Mouse (Mus musculus) CH12.LX (cell line): Measurements from ENCODE around the gene Vmac. TPM values are rescaled to one million over a fixed set of nuclear protein-coding genes. Genes with fewer than 3 reads are reported as not detected.

Source experiments
- DNase-seq: peaks from one replicate; pipeline ENCODE4 v3.0.0-alpha.2; 2013; ENCODE audit errors: extremely low read depth
- H3K27ac ChIP-seq: 2 replicates; pipeline ENCODE4 v1.5.1; 2012; ENCODE audit warnings: low read depth, mild to moderate bottlenecking, control low read depth, moderate library complexity; ENCODE audit not compliant: insufficient read depth
- H3K27me3 ChIP-seq: replicated peaks from 2 replicates; pipeline ENCODE3; 2012; ENCODE audit warnings: inconsistent platforms
- H3K36me3 ChIP-seq, 2 experiments: replicated peaks in 1 of 2; 2 replicates each; pipeline versions ENCODE3 to v1.6.1; 2012; ENCODE audit warnings: inconsistent platforms in 1 of 2, low read length in 1 of 2, mild to moderate bottlenecking in 1 of 2, mixed read lengths in 1 of 2, moderate library complexity in 1 of 2; ENCODE audit not compliant: control insufficient read depth in 1 of 2, insufficient read depth in 1 of 2
- H3K4me1 ChIP-seq, 2 experiments: 2 replicates each; pipeline ENCODE4 v1.6.1; 2012; ENCODE audit warnings: inconsistent platforms in 1 of 2, moderate library complexity in 1 of 2; ENCODE audit not compliant: insufficient read depth in 2 of 2, control insufficient read depth in 1 of 2
- H3K4me2 ChIP-seq: 2 replicates; pipeline ENCODE4 v1.6.1; 2012; ENCODE audit warnings: low read depth, mild to moderate bottlenecking, control low read depth; ENCODE audit not compliant: poor library complexity, insufficient read depth, severe bottlenecking
- H3K4me3 ChIP-seq, 3 experiments: fragments of 150-350 bp in 1 of 3; sonication (generic) in 1 of 3; replicated peaks in 1 of 3; 2 replicates each; pipeline versions ENCODE3 to v1.5.1; 2011 to 2012; ENCODE audit warnings: low read depth in 2 of 3, low read length in 2 of 3, mild to moderate bottlenecking in 2 of 3, moderate library complexity in 2 of 3, control low read depth in 1 of 3, improper control_type of control experiment in 1 of 3, inconsistent platforms in 1 of 3, mixed read lengths in 1 of 3; ENCODE audit not compliant: poor library complexity in 1 of 3
- H3K79me2 ChIP-seq: replicated peaks from 2 replicates; pipeline ENCODE4 v1.6.1; 2012; ENCODE audit warnings: mild to moderate bottlenecking, moderate library complexity; ENCODE audit not compliant: control insufficient read depth, poor library complexity, insufficient read depth, severe bottlenecking; ENCODE audit errors: extremely low read depth
- H3K9ac ChIP-seq: 2 replicates; pipeline ENCODE4 v1.6.1; 2012; ENCODE audit warnings: low read depth, mild to moderate bottlenecking, control low read depth, moderate library complexity; ENCODE audit not compliant: insufficient read depth
- H3K9me3 ChIP-seq: replicated peaks from 2 replicates; pipeline ENCODE3; 2012; ENCODE audit warnings: low read length, inconsistent platforms, mixed read lengths
- CTCF ChIP-seq, 2 experiments: IDR thresholded peaks in 1 of 2; conservative IDR thresholded peaks in 1 of 2; 2 replicates each; pipeline ENCODE4 v1.5.1; 2011 to 2012; ENCODE audit warnings: low read depth in 2 of 2, low read length in 2 of 2, improper control_type of control experiment in 1 of 2, inconsistent platforms in 1 of 2, mild to moderate bottlenecking in 1 of 2, moderate library complexity in 1 of 2
- E2F4 ChIP-seq: IDR thresholded peaks from 2 replicates; pipeline ENCODE4 v1.6.1; 2011; ENCODE audit warnings: low read depth, low read length, improper control_type of control experiment; ENCODE audit not compliant: insufficient replicate concordance
- ELF1 ChIP-seq: IDR thresholded peaks from 2 replicates; pipeline ENCODE4 v1.6.1; 2014; ENCODE audit warnings: low read depth, mild to moderate bottlenecking, inconsistent platforms, low read length, improper control_type of control experiment
- GABPA ChIP-seq: IDR thresholded peaks from 2 replicates; pipeline ENCODE4 v1.6.1; 2012; ENCODE audit warnings: low read depth, low read length, improper control_type of control experiment, inconsistent platforms; ENCODE audit not compliant: insufficient replicate concordance
- KAT2A ChIP-seq: IDR thresholded peaks from 2 replicates; pipeline ENCODE4 v1.6.1; 2012; ENCODE audit warnings: low read length, improper control_type of control experiment, inconsistent platforms; ENCODE audit not compliant: insufficient replicate concordance
- MAZ ChIP-seq: IDR thresholded peaks from 2 replicates; pipeline ENCODE4 v1.6.1; 2012; ENCODE audit warnings: low read depth, mild to moderate bottlenecking, inconsistent platforms, low read length, improper control_type of control experiment, moderate library complexity
- MEF2A ChIP-seq: IDR thresholded peaks from 2 replicates; pipeline ENCODE4 v1.6.1; 2014; ENCODE audit warnings: low read depth, mild to moderate bottlenecking, inconsistent platforms, low read length, improper control_type of control experiment, borderline replicate concordance
- MXI1 ChIP-seq: IDR thresholded peaks from 2 replicates; pipeline ENCODE4 v1.6.1; 2011; ENCODE audit warnings: mild to moderate bottlenecking, low read depth, low read length, improper control_type of control experiment
- MYC ChIP-seq: IDR thresholded peaks from 2 replicates; pipeline ENCODE4 v1.6.1; 2011; ENCODE audit warnings: low read depth, mild to moderate bottlenecking, improper control_type of control experiment, low read length
- PAX5 ChIP-seq: IDR thresholded peaks from 2 replicates; pipeline ENCODE4 v1.6.1; 2012; ENCODE audit warnings: low read length, inconsistent platforms, mixed read lengths
- POLR2A ChIP-seq: IDR thresholded peaks from 2 replicates; pipeline ENCODE4 v1.6.1; 2011; ENCODE audit warnings: low read depth, mild to moderate bottlenecking, improper control_type of control experiment, low read length
- RAD21 ChIP-seq: IDR thresholded peaks from 2 replicates; pipeline ENCODE4 v1.6.1; 2011; ENCODE audit warnings: low read depth, mild to moderate bottlenecking, low read length, improper control_type of control experiment, moderate library complexity
- RCOR1 ChIP-seq: conservative IDR thresholded peaks from 2 replicates; pipeline ENCODE4 v1.6.1; 2012; ENCODE audit warnings: low read depth, mild to moderate bottlenecking, inconsistent platforms, low read length, improper control_type of control experiment
- SMC3 ChIP-seq: IDR thresholded peaks from 2 replicates; pipeline ENCODE4 v1.6.1; 2011; ENCODE audit warnings: low read depth, low read length, improper control_type of control experiment
- TBP ChIP-seq: conservative IDR thresholded peaks from 2 replicates; pipeline ENCODE4 v1.6.1; 2011; ENCODE audit warnings: low read depth, low read length, improper control_type of control experiment
- USF2 ChIP-seq: conservative IDR thresholded peaks from 2 replicates; pipeline ENCODE4 v1.6.1; 2011; ENCODE audit warnings: low read depth, low read length, improper control_type of control experiment
- ZNF384 ChIP-seq: IDR thresholded peaks from 2 replicates; pipeline ENCODE4 v1.6.1; 2012; ENCODE audit warnings: low read depth, low read length, improper control_type of control experiment, inconsistent platforms
- dilution Hi-C: fragments of 300-500 bp; cut with MboI; formaldehyde crosslinking; loops from 2 replicates; pipeline ENCODE4 v1.14.3; 2020; ENCODE audit warnings: low sequenced_read_pairs; ENCODE audit not compliant: extremely low pct_unique_long_range_greater_than_20kb, extremely low pct_ligation_motif_present
- in situ Hi-C: fragments of 300-500 bp; cut with MboI; formaldehyde crosslinking; loops from 3 replicates; pipeline ENCODE4 v1.14.3; 2019; ENCODE audit warnings: low sequenced_read_pairs, low pct_ligation_motif_present, low pct_unique_long_range_greater_than_20kb, mixed read lengths
- polyA plus RNA-seq: library from polyadenylated mRNA; unstranded; fragments of >175 nt; gene quantifications from 2 replicates; pipeline ENCODE4 v1.2.1, GENCODE M21; 2012; ENCODE audit warnings: low read depth; ENCODE audit not compliant: insufficient read length
- total RNA-seq, 2 experiments: library from RNA; depleted of rRNA; stranded (reverse); fragments of 300-350 nt in 1 of 2; fragments of >200 nt in 1 of 2; gene quantifications; 2 replicates each; pipeline ENCODE4 v1.2.3; 2012 to 2014

Vmac gene
- total and polyA plus RNA-seq, 3 experiments: 3.2 to 5.1 (median 3.4) TPM

DNA sequence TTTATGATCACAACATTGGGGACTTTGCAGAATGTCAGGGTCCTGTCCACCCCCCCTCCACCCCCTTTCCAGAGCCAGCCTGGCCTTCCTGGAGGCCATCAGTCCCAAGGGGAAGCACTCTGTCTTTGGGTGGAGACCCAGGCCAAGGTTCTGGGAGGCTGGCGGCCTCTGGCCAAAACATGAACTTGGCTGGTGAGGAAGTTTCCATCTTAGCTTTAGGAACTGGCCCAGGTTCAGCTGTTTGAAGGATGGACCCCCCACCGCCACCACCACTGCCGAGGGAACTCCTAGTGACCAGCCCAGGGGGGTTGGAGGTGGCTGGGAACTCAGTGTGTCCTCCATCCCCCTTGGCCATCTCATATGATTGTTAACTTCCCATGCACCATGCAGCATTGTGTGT lies 43.3 kb upstream of the Vmac start:
- H3K4me2 ChIP-seq: no peak overlapping the region
- DNase-seq: no peak
- no peaks in the 10 kb centered on the region for H3K36me3 ChIP-seq
- dilution Hi-C loops: no loop called here
- H3K4me1 ChIP-seq: peaks cover 3 to 41% of the 10 kb centered on the region in 2 experiments; a peak in 3 of 4 replicates
- no peak for TF ChIP-seq MYC
- no peak for TF ChIP-seq RCOR1
- H3K9me3 ChIP-seq: peaks cover 7% of the 10 kb centered on the region
- no peak overlapping the region for H3K27ac ChIP-seq
- peaks cover 46% of the 10 kb centered on the region for H3K27me3 ChIP-seq
- H3K79me2 ChIP-seq: peaks cover 8% of the 10 kb centered on the region; the same call in 1 of the 2 replicates
- in situ Hi-C loops: no loop called here
- H3K4me3 ChIP-seq: no peak overlapping the region
- no peak overlapping the region for H3K9ac ChIP-seq

DNA sequence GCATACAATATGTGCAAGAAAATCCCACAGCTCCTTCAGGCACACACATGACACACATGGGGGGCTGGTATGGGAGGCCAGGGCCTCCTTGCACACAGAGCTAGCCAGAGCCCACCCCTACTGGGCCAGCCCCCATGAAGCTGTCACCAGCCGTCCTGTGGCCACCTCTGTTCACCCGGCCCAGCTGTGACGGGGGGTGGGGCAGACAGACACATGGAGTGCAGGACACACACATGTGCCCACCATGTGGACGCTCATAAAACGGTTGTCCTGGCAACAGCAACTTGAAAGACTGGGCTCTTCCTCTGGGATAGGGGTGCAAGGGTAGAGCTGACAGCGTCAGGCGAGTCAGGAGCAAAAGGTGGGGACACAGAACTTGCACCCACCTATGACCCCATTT lies 41.4 kb upstream of the Vmac start:
- in situ Hi-C loops: no loop called here

GRCm38 (mm10) chr17:56758132-56758531 lies 40.3 kb upstream of the Vmac start:
- TF ChIP-seq MEF2A (0 out of 2 replicates have a peak, but pooled peaks have one; percentile 25), KAT2A (no peak), MAZ (0 out of 2 replicates have a peak, but pooled peaks have one; percentile 50), CTCF (conservative IDR thresholded peaks at IDR 0.05 in 1 of 2, IDR thresholded peaks at IDR 0.05 in 1 of 2; ENCODE audit: low read depth in 2 of 2, low read length in 2 of 2) (peak; percentile 23 to 61; a peak in 2 of 4 replicates), SMC3 (0 out of 2 replicates have a peak, but pooled peaks have one; percentile 2), RAD21 (peak; percentile 56), TBP (no peak)
- peaks cover 72% of the 10 kb centered on the region for H3K27me3 ChIP-seq
- H3K27ac ChIP-seq: no peak overlapping the region
- H3K4me3 ChIP-seq: no peak overlapping the region
- no peaks in the 10 kb centered on the region for H3K36me3 ChIP-seq
- DNase-seq: peak; percentile 75
- peak overlapping the region; percentile 49; the same call in 1 of the 2 replicates for H3K4me2 ChIP-seq
- dilution Hi-C loops: no loop called here
- H3K4me1 ChIP-seq: peaks cover 3 to 31% of the 10 kb centered on the region in 2 experiments; a peak in 3 of 4 replicates
- H3K9ac ChIP-seq: no peak overlapping the region
- in situ Hi-C loops: no loop called here
- H3K9me3 ChIP-seq: peaks cover 7% of the 10 kb centered on the region
- H3K79me2 ChIP-seq: no peaks in the 10 kb centered on the region

More for the DNA sequence above, 41.4 kb upstream of the Vmac start:
- DNase-seq: no peak
- H3K9ac ChIP-seq: no peak overlapping the region
- no peak overlapping the region for H3K27ac ChIP-seq
- H3K4me1 ChIP-seq: peaks cover 3 to 36% of the 10 kb centered on the region in 2 experiments; a peak in 3 of 4 replicates
- H3K4me2 ChIP-seq: no peak overlapping the region
- peaks cover 7% of the 10 kb centered on the region for H3K9me3 ChIP-seq
- TF ChIP-seq ZNF384 (no peak), KAT2A (no peak), MEF2A (no peak), ELF1 (no peak), PAX5 (no peak), SMC3 (no peak), RCOR1 (no peak), GABPA (no peak), MXI1 (no peak), USF2 (no peak), POLR2A (no peak), E2F4 (no peak), MAZ (no peak)
- H3K79me2 ChIP-seq: no peaks in the 10 kb centered on the region
- no peak overlapping the region for H3K4me3 ChIP-seq
- H3K36me3 ChIP-seq: no peaks in the 10 kb centered on the region
- peaks cover 64% of the 10 kb centered on the region for H3K27me3 ChIP-seq
- dilution Hi-C loops: no loop called here
